Mouse (Mus musculus) myocyte (in vitro differentiated cells): ENCODE data around the gene Olfr93. TPM values are rescaled to one million over a fixed set of nuclear protein-coding genes. Genes with fewer than 3 reads are reported as not detected.

Experiments used
- H3K27me3 ChIP-seq: one replicate; pipeline ENCODE4 v1.6.1; 2011; ENCODE audit not compliant: control insufficient read depth, insufficient read depth, insufficient read length
- H3K36me3 ChIP-seq: one replicate; pipeline ENCODE4 v1.6.1; 2011; ENCODE audit not compliant: control insufficient read depth, insufficient read depth
- H3K4me2 ChIP-seq: one replicate; pipeline ENCODE4 v1.6.1; 2011; ENCODE audit warnings: low read depth, control low read depth
- H3K4me3 ChIP-seq: one replicate; pipeline ENCODE4 v1.5.1; 2011; ENCODE audit warnings: mild to moderate bottlenecking, control low read depth, moderate library complexity
- H3K79me2 ChIP-seq: one replicate; pipeline ENCODE4 v1.6.1; 2011; ENCODE audit not compliant: control insufficient read depth, insufficient read depth
- H3ac ChIP-seq: one replicate; pipeline ENCODE4 v1.6.1; 2011; ENCODE audit not compliant: control insufficient read depth, insufficient read length
- CEBPB ChIP-seq: IDR thresholded peaks from 2 replicates; pipeline ENCODE4 v1.6.1; 2011; ENCODE audit warnings: mild to moderate bottlenecking, moderate library complexity; ENCODE audit not compliant: poor library complexity, insufficient read depth, severe bottlenecking
- E2F4 ChIP-seq: IDR thresholded peaks from one replicate; pipeline ENCODE4 v1.6.1; 2011; ENCODE audit warnings: mild to moderate bottlenecking, control low read depth, moderate library complexity; ENCODE audit not compliant: insufficient read depth
- MAX ChIP-seq: IDR thresholded peaks from one replicate; pipeline ENCODE4 v1.6.1; 2011; ENCODE audit warnings: low read depth, mild to moderate bottlenecking, control low read depth
- MYOD1 ChIP-seq, 3 experiments: IDR thresholded peaks; one replicate each; pipeline ENCODE4 v1.6.1; 2011; ENCODE audit warnings: control low read depth in 2 of 3, low read depth in 2 of 3, mild to moderate bottlenecking in 2 of 3, moderate library complexity in 1 of 3; ENCODE audit not compliant: insufficient read length in 2 of 3, control insufficient read depth in 1 of 3
- MYOG ChIP-seq, 3 experiments: IDR thresholded peaks; one replicate each; pipeline ENCODE4 v1.6.1; 2011; ENCODE audit warnings: control low read depth in 2 of 3, low read depth in 2 of 3, mild to moderate bottlenecking in 2 of 3; ENCODE audit not compliant: insufficient read length in 2 of 3, control insufficient read depth in 1 of 3, insufficient read depth in 1 of 3
- POLR2A ChIP-seq: IDR thresholded peaks from one replicate; pipeline ENCODE4 v1.6.1; 2011; ENCODE audit warnings: low read depth, mild to moderate bottlenecking, control low read depth, moderate library complexity; ENCODE audit not compliant: insufficient read length
- POLR2AphosphoS2 ChIP-seq: IDR thresholded peaks from one replicate; pipeline ENCODE4 v1.6.1; 2011; ENCODE audit warnings: low read depth, control low read depth; ENCODE audit not compliant: insufficient read length
- REST ChIP-seq: IDR thresholded peaks from one replicate; pipeline ENCODE4 v1.6.1; 2011; ENCODE audit warnings: mild to moderate bottlenecking, control low read depth, moderate library complexity; ENCODE audit not compliant: insufficient read depth, insufficient read length
- SRF ChIP-seq: IDR thresholded peaks from one replicate; pipeline ENCODE4 v1.6.1; 2011; ENCODE audit warnings: low read depth; ENCODE audit not compliant: control insufficient read depth, insufficient read length
- TCF12 ChIP-seq: IDR thresholded peaks from one replicate; pipeline ENCODE4 v1.6.1; 2011; ENCODE audit warnings: mild to moderate bottlenecking, control low read depth; ENCODE audit not compliant: poor library complexity, insufficient read depth, severe bottlenecking
- TCF3 ChIP-seq: IDR thresholded peaks from one replicate; pipeline ENCODE4 v1.6.1; 2011; ENCODE audit warnings: low read depth, control low read depth; ENCODE audit not compliant: insufficient read length
- USF1 ChIP-seq: IDR thresholded peaks from one replicate; pipeline ENCODE4 v1.6.1; 2011; ENCODE audit warnings: low read depth, mild to moderate bottlenecking, control low read depth, moderate library complexity
- polyA plus RNA-seq: library from polyadenylated mRNA; unstranded; fragments of >200 nt; fragmentation: generic; extraction: Trizol; gene quantifications from one replicate; pipeline ENCODE4 v1.2.1, GENCODE M21; 2012; ENCODE audit warnings: missing spikeins

The Olfr93 gene
- polyA plus RNA-seq = not detected

- no peak within 1 kb of the TSS for H3ac ChIP-seq
- no peaks in the 10 kb centered on the region for H3K27me3 ChIP-seq
- TF ChIP-seq CEBPB = no peak
- TF ChIP-seq MAX = no peak
- no peak for TF ChIP-seq TCF12
- TF ChIP-seq SRF = no peak
- no peak for TF ChIP-seq POLR2AphosphoS2
- no peak for TF ChIP-seq MYOG (IDR thresholded peaks at IDR 0.05; ENCODE audit: control insufficient read depth in 1 of 3, insufficient read depth in 1 of 3, insufficient read length in 2 of 3, low read depth in 2 of 3)
- TF ChIP-seq MYOD1 (IDR thresholded peaks at IDR 0.05; ENCODE audit: control insufficient read depth in 1 of 3, insufficient read length in 2 of 3, low read depth in 2 of 3) = no peak
- TF ChIP-seq TCF3 = no peak
- no peak for TF ChIP-seq REST
- TF ChIP-seq E2F4 = no peak
- TF ChIP-seq USF1 = no peak
- TF ChIP-seq POLR2A = no peak
- H3K79me2 ChIP-seq = no peaks in the 10 kb centered on the region
- H3K36me3 ChIP-seq = no peaks in the 10 kb centered on the region
- no peak within 1 kb of the TSS for H3K4me2 ChIP-seq
- no peak within 1 kb of the TSS for H3K4me3 ChIP-seq
Measured at GRCm38 (mm10) chr17:37161394-37161793, at the start of gene Olfr93. Gene Olfr93 (minus strand): TSS chr17:37161494.

- Histone ChIP-seq H3K79me2 (no peaks in the 10 kb centered on the region), H3ac (no peak overlapping the region), H3K27me3 (no peaks in the 10 kb centered on the region), H3K4me2 (no peak overlapping the region), H3K4me3 (no peak overlapping the region), H3K36me3 (no peaks in the 10 kb centered on the region)
- no peak for TF ChIP-seq MYOD1 (IDR thresholded peaks at IDR 0.05; ENCODE audit: control insufficient read depth in 1 of 3, insufficient read length in 2 of 3, low read depth in 2 of 3)
- TF ChIP-seq MAX = no peak
- no peak for TF ChIP-seq POLR2A
- no peak for TF ChIP-seq TCF12
- no peak for TF ChIP-seq E2F4
- TF ChIP-seq CEBPB = no peak
- TF ChIP-seq MYOG (IDR thresholded peaks at IDR 0.05; ENCODE audit: control insufficient read depth in 1 of 3, insufficient read depth in 1 of 3, insufficient read length in 2 of 3, low read depth in 2 of 3) = no peak
Measured at GRCm38 (mm10) chr17:37203917-37204236, 42.6 kb upstream of the Olfr93 start.

- Histone ChIP-seq H3K79me2 (no peaks in the 10 kb centered on the region), H3K4me2 (no peak overlapping the region), H3K36me3 (no peaks in the 10 kb centered on the region), H3K27me3 (no peaks in the 10 kb centered on the region), H3K4me3 (no peak overlapping the region), H3ac (no peak overlapping the region)
- TF ChIP-seq E2F4 (no peak), MYOD1 (IDR thresholded peaks at IDR 0.05; ENCODE audit: control insufficient read depth in 1 of 3, insufficient read length in 2 of 3, low read depth in 2 of 3) (no peak), REST (no peak), TCF12 (no peak), MYOG (IDR thresholded peaks at IDR 0.05; ENCODE audit: control insufficient read depth in 1 of 3, insufficient read depth in 1 of 3, insufficient read length in 2 of 3, low read depth in 2 of 3) (no peak), MAX (no peak), USF1 (no peak), TCF3 (no peak), SRF (no peak), CEBPB (no peak), POLR2A (no peak)
Measured at GRCm38 (mm10) chr17:37203206-37203916, 42.1 kb upstream of the Olfr93 start.

- no peak for TF ChIP-seq MAX
- TF ChIP-seq E2F4 = no peak
- TF ChIP-seq MYOG (IDR thresholded peaks at IDR 0.05; ENCODE audit: control insufficient read depth in 1 of 3, insufficient read depth in 1 of 3, insufficient read length in 2 of 3, low read depth in 2 of 3) = no peak
- TF ChIP-seq REST = no peak
- no peak for TF ChIP-seq CEBPB
- no peak for TF ChIP-seq POLR2A
- TF ChIP-seq POLR2AphosphoS2 = no peak
- TF ChIP-seq SRF = no peak
- TF ChIP-seq TCF12 = no peak
- no peak for TF ChIP-seq MYOD1 (IDR thresholded peaks at IDR 0.05; ENCODE audit: control insufficient read depth in 1 of 3, insufficient read length in 2 of 3, low read depth in 2 of 3)
- no peak for TF ChIP-seq USF1
- TF ChIP-seq TCF3 = no peak
- Histone ChIP-seq H3K4me2 (no peak within 1 kb of the TSS), H3K27me3 (no peaks in the 10 kb centered on the region)
Measured at GRCm38 (mm10) chr17:37200894-37201293, 39.6 kb upstream of the Olfr93 start, which contains the start of gene Olfr94. Gene Olfr94 (minus strand): TSS chr17:37200994.

More at GRCm38 (mm10) chr17:37200894-37201293, 39.6 kb upstream of the Olfr93 start, which contains the start of gene Olfr94:
- H3K79me2 ChIP-seq = no peaks in the 10 kb centered on the region
- H3K36me3 ChIP-seq = no peaks in the 10 kb centered on the region
- no peak within 1 kb of the TSS for H3K4me3 ChIP-seq
- H3ac ChIP-seq = no peak within 1 kb of the TSS
